11 mouse cellular contexts compared by ENCODE assay signal in genomic region chr7:142370937-142371336, GRCm38 (mm10). TPM values are rescaled to one million over a fixed set of nuclear protein-coding genes. Genes with fewer than 3 reads are reported as not detected.
DNase-seq lines count a peak whose midpoint lies in the region; ATAC-seq lines count a peak whose summit lies in the region.
"Had no signal": no experiment of that assay in that cellular context is flagged by ENCODE, and none has a peak within 500 bp of the region (broad histone marks: within the 10 kb centered on the region; RNA-seq: fewer than 3 reads in every experiment).

No protein-coding gene starts in this region.

- H3K9me3 ChIP-seq in limb, embryonic 12.5 days: no peaks in the 10 kb centered on the region
- H3K9me3 ChIP-seq in limb, embryonic 10.5 days (replicated peaks): no peaks in the 10 kb centered on the region
- H3K9me3 ChIP-seq in embryonic facial prominence, embryonic 12.5 days: no peaks in the 10 kb centered on the region
- H3K9me3 ChIP-seq in liver, embryonic 12.5 days (replicated peaks): no peaks in the 10 kb centered on the region

- H3K27ac ChIP-seq in limb, embryonic 12.5 days: no peak overlapping the region
- H3K27ac ChIP-seq in limb, embryonic 10.5 days: no peak overlapping the region
- H3K27ac ChIP-seq in embryonic facial prominence, embryonic 12.5 days: no peak overlapping the region
- no peak overlapping the region for H3K27ac ChIP-seq in liver, embryonic 12.5 days
- H3K27ac ChIP-seq: macrophage had no signal

- no peak overlapping the region for H3K4me2 ChIP-seq in limb, embryonic 12.5 days
- H3K4me2 ChIP-seq in embryonic facial prominence, embryonic 12.5 days (replicated peaks): peak overlapping the region; percentile 13; the same call in 1 of the 2 replicates
- H3K4me2 ChIP-seq in liver, embryonic 12.5 days: peak overlapping the region; percentile 76

- ATAC-seq in limb, embryonic 12.5 days (ENCODE audit: insufficient number of reproducible peaks, insufficient read depth, low FRiP score, low TSS enrichment, low read depth): no peak
- ATAC-seq in embryonic facial prominence, embryonic 12.5 days (ENCODE audit: insufficient number of reproducible peaks, insufficient read depth, low FRiP score, low TSS enrichment): no peak
- no peak for ATAC-seq in liver, embryonic 12.5 days
- ATAC-seq: activated CD4-positive, CD25-positive, alpha-beta regulatory T cell, adult 4 months had no signal

- peaks cover 69% of the 10 kb centered on the region for H3K27me3 ChIP-seq in limb, embryonic 12.5 days
- H3K27me3 ChIP-seq in limb, embryonic 10.5 days (ENCODE audit: low read depth, poor library complexity, severe bottlenecking): peaks cover 72% of the 10 kb centered on the region
- H3K27me3 ChIP-seq in embryonic facial prominence, embryonic 12.5 days: peaks cover 46% of the 10 kb centered on the region
- H3K27me3 ChIP-seq in liver, embryonic 12.5 days (replicated peaks): peaks cover 77% of the 10 kb centered on the region

- DNase-seq in gastrocnemius, postnatal 14 days: peak; percentile 3
- no peak for DNase-seq in gastrocnemius, adult 18-20 months (ENCODE audit: low spot score)
- no peak for DNase-seq in limb, embryonic 10.5 days (ENCODE audit: low spot score)
- no peak for DNase-seq in MN1 (ENCODE audit: low spot score)
- no peak for DNase-seq in adrenal gland, postnatal 14 days

- peaks cover 9% of the 10 kb centered on the region for H3K36me3 ChIP-seq in limb, embryonic 12.5 days
- H3K36me3 ChIP-seq in limb, embryonic 10.5 days: peaks cover 13% of the 10 kb centered on the region
- H3K36me3 ChIP-seq in embryonic facial prominence, embryonic 12.5 days: peaks cover 6% of the 10 kb centered on the region; the same call in 1 of the 2 replicates
- peaks cover 16% of the 10 kb centered on the region for H3K36me3 ChIP-seq in liver, embryonic 12.5 days

- no peak overlapping the region for H3K9ac ChIP-seq in limb, embryonic 12.5 days (replicated peaks)
- H3K9ac ChIP-seq in embryonic facial prominence, embryonic 12.5 days: no peak overlapping the region
- H3K9ac ChIP-seq in liver, embryonic 12.5 days: no peak overlapping the region

- peaks cover 13% of the 10 kb centered on the region for H3K4me1 ChIP-seq in limb, embryonic 12.5 days (replicated peaks)
- peaks cover 22% of the 10 kb centered on the region for H3K4me1 ChIP-seq in limb, embryonic 10.5 days
- H3K4me1 ChIP-seq in embryonic facial prominence, embryonic 12.5 days: peaks cover 20% of the 10 kb centered on the region; the same call in 1 of the 2 replicates
- H3K4me1 ChIP-seq in liver, embryonic 12.5 days: peaks cover 59% of the 10 kb centered on the region

- WGBS in limb, embryonic 12.5 days: 81% methylated on average over 18 of the region's 18 CpGs
- WGBS in limb, embryonic 10.5 days: 82% methylated on average over 18 of the region's 18 CpGs
- WGBS in embryonic facial prominence, embryonic 12.5 days: 80% methylated on average over 18 of the region's 18 CpGs
- WGBS in liver, embryonic 12.5 days (ENCODE audit: insufficient replicate concordance): 73% methylated on average over 18 of the region's 18 CpGs

- H3K4me3 ChIP-seq in limb, embryonic 12.5 days (replicated peaks): 0 out of 2 replicates have a peak overlapping the region, but pooled peaks have one; percentile 46
- H3K4me3 ChIP-seq in limb, embryonic 10.5 days: no peak overlapping the region; the same call in 1 of the 2 replicates
- no peak overlapping the region for H3K4me3 ChIP-seq in embryonic facial prominence, embryonic 12.5 days
- H3K4me3 ChIP-seq in liver, embryonic 12.5 days: no peak overlapping the region

- intact Hi-C loops in gastrocnemius, postnatal 14 days (cut with DNase I; ENCODE audit: low total_unique reads): no loop called here

RNA-seq across cellular contexts. Expression of gene Ifitm10, which starts 2.6 kb away (rescaled TPM):
- 1 to 10 TPM; 6.7 to 8.4 TPM for total RNA-seq in gastrocnemius, postnatal 14 days (2021)
- 1 to 10 TPM; 3.2 to 5.0 TPM for total RNA-seq in gastrocnemius, adult 18-20 months (2021)
- polyA plus RNA-seq in limb, embryonic 12.5 days (2016; fragmentation: Nextera tagmentation; extraction: Ambion mirVana): 0.27 and 0.33 TPM in 2 replicates
- 0.53 and 0.73 TPM in 2 replicates for polyA plus RNA-seq in limb, embryonic 10.5 days (2016; fragmentation: Nextera tagmentation; extraction: Ambion mirVana)
- 2.3 and 2.9 TPM in 2 replicates for polyA plus RNA-seq in embryonic facial prominence, embryonic 12.5 days (2016; fragmentation: Nextera tagmentation; extraction: Ambion mirVana)
- 1.5 and 2.5 TPM in 2 replicates for polyA plus RNA-seq in liver, embryonic 12.5 days (2016; fragmentation: Nextera tagmentation; extraction: Ambion mirVana)
- total RNA-seq in adrenal gland, postnatal 14 days (2021): 3.8 and 5.1 TPM in 2 replicates
- polyA plus RNA-seq: macrophage had no signal

RNA-seq across cellular contexts. Expression of gene Gm49369, which starts 11.5 kb away (rescaled TPM):
- total RNA-seq in gastrocnemius, postnatal 14 days (2021): 1 to 10 TPM; 1.0 to 4.1 TPM
- total RNA-seq in gastrocnemius, adult 18-20 months (2021): 1 to 10 TPM; 1.1 to 2.4 TPM
- polyA plus RNA-seq in limb, embryonic 12.5 days (2016; fragmentation: Nextera tagmentation; extraction: Ambion mirVana): 0.63 and 3.4 TPM in 2 replicates
- 0.63 and 1.1 TPM in 2 replicates for polyA plus RNA-seq in limb, embryonic 10.5 days (2016; fragmentation: Nextera tagmentation; extraction: Ambion mirVana)
- polyA plus RNA-seq in embryonic facial prominence, embryonic 12.5 days (2016; fragmentation: Nextera tagmentation; extraction: Ambion mirVana): 0.67 TPM in 1 of 2 replicates, not detected in the other
- polyA plus RNA-seq in liver, embryonic 12.5 days (2016; fragmentation: Nextera tagmentation; extraction: Ambion mirVana): 1.4 TPM in 1 of 2 replicates, not detected in the other
- 1.4 TPM in 1 of 2 replicates, not detected in the other for total RNA-seq in adrenal gland, postnatal 14 days (2021)
- polyA plus RNA-seq: activated CD4-positive, CD25-positive, alpha-beta regulatory T cell, adult 4 months; large intestine, adult 2 months had no signal

RNA-seq across cellular contexts. Expression of gene Ctsd, which starts 16.9 kb away (rescaled TPM):
- 100 to 1,000 TPM; 268 to 284 TPM for total RNA-seq in gastrocnemius, postnatal 14 days (2021)
- total RNA-seq in gastrocnemius, adult 18-20 months (2021): 100 to 1,000 TPM; 445 to 450 TPM
- polyA plus RNA-seq in limb, embryonic 12.5 days (2016; fragmentation: Nextera tagmentation; extraction: Ambion mirVana): 135 and 145 TPM in 2 replicates
- polyA plus RNA-seq in limb, embryonic 10.5 days (2016; fragmentation: Nextera tagmentation; extraction: Ambion mirVana): 121 and 132 TPM in 2 replicates
- 208 and 210 TPM in 2 replicates for polyA plus RNA-seq in embryonic facial prominence, embryonic 12.5 days (2016; fragmentation: Nextera tagmentation; extraction: Ambion mirVana)
- polyA plus RNA-seq in liver, embryonic 12.5 days (2016; fragmentation: Nextera tagmentation; extraction: Ambion mirVana): 289 and 295 TPM in 2 replicates
- total RNA-seq in adrenal gland, postnatal 14 days (2021): 678 and 680 TPM in 2 replicates
